25 mouse cellular contexts compared by ENCODE assay signal in the genomic region with DNA sequence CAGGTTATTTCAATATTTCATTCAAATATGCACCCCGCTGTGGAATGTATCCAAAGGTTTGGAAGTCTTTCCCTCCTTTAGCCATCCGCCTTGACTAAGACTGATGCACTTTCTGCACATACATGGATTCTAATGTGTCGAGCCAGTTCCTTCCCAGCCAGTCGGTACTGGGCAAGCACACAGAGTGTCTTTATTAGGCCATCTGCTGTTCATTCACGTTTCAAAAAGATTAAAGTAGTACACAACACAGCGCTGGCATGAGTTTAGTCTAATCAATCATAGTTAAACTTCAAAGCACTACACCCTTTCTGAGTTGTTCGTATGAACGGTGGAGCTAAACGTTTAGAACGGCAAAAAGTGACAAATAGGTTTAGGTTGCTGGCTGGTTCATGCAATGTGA.
DNase-seq lines count a peak whose midpoint lies in the region; ATAC-seq lines count a peak whose summit lies in the region.
"Had no signal": no experiment of that assay in that cellular context is flagged by ENCODE, and none has a peak within 500 bp of the region (broad histone marks: within the 10 kb centered on the region; RNA-seq: fewer than 3 reads in every experiment).

No protein-coding gene starts in this region.

- H3K9me3 ChIP-seq in forebrain, embryonic 14.5 days (replicated peaks; ENCODE audit: control insufficient read depth, low read length): no peaks in the 10 kb centered on the region
- H3K9me3 ChIP-seq in forebrain, embryonic 11.5 days (ENCODE audit: control insufficient read depth, low read length): no peaks in the 10 kb centered on the region
- H3K9me3 ChIP-seq in limb, embryonic 11.5 days (ENCODE audit: control insufficient read depth, low read length): no peaks in the 10 kb centered on the region
- no peaks in the 10 kb centered on the region for H3K9me3 ChIP-seq in limb, embryonic 10.5 days (replicated peaks)
- H3K9me3 ChIP-seq in forebrain, embryonic 16.5 days (ENCODE audit: control insufficient read depth, low read length): no peaks in the 10 kb centered on the region
- H3K9me3 ChIP-seq: embryonic facial prominence, embryonic 13.5 days; heart, embryonic 15.5 days; liver, embryonic 15.5 days; midbrain, embryonic 12.5 days; neural tube, embryonic 13.5 days had no signal

- 40% methylated on average over 10 of the region's 10 CpGs for WGBS in forebrain, embryonic 14.5 days
- 73% methylated on average over 10 of the region's 10 CpGs for WGBS in forebrain, embryonic 11.5 days
- 22% methylated on average over 10 of the region's 10 CpGs for WGBS in limb, embryonic 11.5 days
- 33% methylated on average over 10 of the region's 10 CpGs for WGBS in limb, embryonic 10.5 days
- WGBS in forebrain, embryonic 16.5 days: 39% methylated on average over 10 of the region's 10 CpGs

- H3K4me1 ChIP-seq in forebrain, embryonic 14.5 days (ENCODE audit: control insufficient read depth, insufficient read depth, low read length): peaks cover 4% of the 10 kb centered on the region
- H3K4me1 ChIP-seq in forebrain, embryonic 11.5 days (replicated peaks; ENCODE audit: control insufficient read depth, insufficient read depth, low read length): no peaks in the 10 kb centered on the region
- H3K4me1 ChIP-seq in limb, embryonic 11.5 days (ENCODE audit: control insufficient read depth, insufficient read depth, low read length): peaks cover 19% of the 10 kb centered on the region
- H3K4me1 ChIP-seq in limb, embryonic 10.5 days: peaks cover 43% of the 10 kb centered on the region
- peaks cover 3% of the 10 kb centered on the region; the same call in 1 of the 2 replicates for H3K4me1 ChIP-seq in forebrain, embryonic 16.5 days (replicated peaks; ENCODE audit: control insufficient read depth, insufficient read depth, low read length)
- H3K4me1 ChIP-seq: liver, embryonic 15.5 days; neural tube, embryonic 13.5 days had no signal

- H3K4me2 ChIP-seq in forebrain, embryonic 14.5 days (ENCODE audit: low read length): no peak overlapping the region
- H3K4me2 ChIP-seq in forebrain, embryonic 11.5 days (ENCODE audit: low read depth, low read length, severe bottlenecking): no peak overlapping the region
- no peak overlapping the region for H3K4me2 ChIP-seq in limb, embryonic 11.5 days (ENCODE audit: low read depth, severe bottlenecking)
- H3K4me2 ChIP-seq in forebrain, embryonic 16.5 days (ENCODE audit: low read length): no peak overlapping the region
- H3K4me2 ChIP-seq: heart, embryonic 15.5 days; liver, embryonic 15.5 days; midbrain, embryonic 12.5 days; neural tube, embryonic 13.5 days had no signal

- no peak overlapping the region for H3K9ac ChIP-seq in forebrain, embryonic 14.5 days (ENCODE audit: low read length)
- H3K9ac ChIP-seq in forebrain, embryonic 11.5 days (ENCODE audit: low read length): no peak overlapping the region
- H3K9ac ChIP-seq in limb, embryonic 11.5 days (ENCODE audit: low read length): no peak overlapping the region
- H3K9ac ChIP-seq in forebrain, embryonic 16.5 days (replicated peaks; ENCODE audit: low read depth, low read length): no peak overlapping the region
- H3K9ac ChIP-seq: embryonic facial prominence, embryonic 13.5 days; heart, embryonic 15.5 days; liver, embryonic 15.5 days; midbrain, embryonic 12.5 days; neural tube, embryonic 13.5 days had no signal

- no peaks in the 10 kb centered on the region for H3K36me3 ChIP-seq in forebrain, embryonic 14.5 days (ENCODE audit: control insufficient read depth, insufficient read depth, low read length)
- H3K36me3 ChIP-seq in forebrain, embryonic 11.5 days (ENCODE audit: control insufficient read depth, insufficient read depth, low read length): no peaks in the 10 kb centered on the region
- H3K36me3 ChIP-seq in limb, embryonic 11.5 days (ENCODE audit: control insufficient read depth, insufficient read depth, low read length): no peaks in the 10 kb centered on the region
- peaks cover 4% of the 10 kb centered on the region for H3K36me3 ChIP-seq in limb, embryonic 10.5 days
- H3K36me3 ChIP-seq in forebrain, embryonic 16.5 days (ENCODE audit: control insufficient read depth, insufficient read depth): no peaks in the 10 kb centered on the region
- H3K36me3 ChIP-seq: heart, embryonic 15.5 days; liver, embryonic 15.5 days; midbrain, embryonic 12.5 days; neural tube, embryonic 13.5 days had no signal

- H3K27ac ChIP-seq in forebrain, embryonic 14.5 days (ENCODE audit: low read depth, low read length): no peak overlapping the region
- no peak overlapping the region for H3K27ac ChIP-seq in forebrain, embryonic 11.5 days (ENCODE audit: low read depth, low read length)
- H3K27ac ChIP-seq in limb, embryonic 11.5 days (replicated peaks; ENCODE audit: low read depth, low read length): no peak overlapping the region
- H3K27ac ChIP-seq in limb, embryonic 10.5 days: no peak overlapping the region
- H3K27ac ChIP-seq in forebrain, embryonic 16.5 days (ENCODE audit: low read length): no peak overlapping the region
- H3K27ac ChIP-seq: embryonic facial prominence, embryonic 13.5 days; heart, embryonic 15.5 days; kidney, postnatal 0 days; left cerebral cortex, adult 2 months; liver, embryonic 15.5 days; macrophage; midbrain, embryonic 12.5 days; neural tube, embryonic 13.5 days had no signal

- ATAC-seq in forebrain, embryonic 14.5 days: peak; percentile 90
- no peak for ATAC-seq in forebrain, embryonic 11.5 days (replicated peaks; ENCODE audit: low FRiP score)
- ATAC-seq in limb, embryonic 11.5 days (ENCODE audit: insufficient number of reproducible peaks, low FRiP score, low TSS enrichment, low read depth): no peak
- peak; percentile 90 for ATAC-seq in forebrain, embryonic 16.5 days

- H3K27me3 ChIP-seq in forebrain, embryonic 14.5 days (replicated peaks; ENCODE audit: control insufficient read depth, insufficient read depth, low read length): no peaks in the 10 kb centered on the region
- no peaks in the 10 kb centered on the region for H3K27me3 ChIP-seq in forebrain, embryonic 11.5 days (ENCODE audit: control insufficient read depth, insufficient read depth, low read length)
- H3K27me3 ChIP-seq in limb, embryonic 11.5 days (ENCODE audit: control insufficient read depth, insufficient read depth, low read length): no peaks in the 10 kb centered on the region
- H3K27me3 ChIP-seq in limb, embryonic 10.5 days (ENCODE audit: low read depth, poor library complexity, severe bottlenecking): no peaks in the 10 kb centered on the region
- H3K27me3 ChIP-seq in forebrain, embryonic 16.5 days (replicated peaks; ENCODE audit: control insufficient read depth, insufficient read depth, low read length): no peaks in the 10 kb centered on the region
- H3K27me3 ChIP-seq: embryonic facial prominence, embryonic 13.5 days; heart, embryonic 15.5 days; liver, embryonic 15.5 days; midbrain, embryonic 12.5 days; neural tube, embryonic 13.5 days had no signal

- peak; percentile 79 for DNase-seq in forebrain, embryonic 14.5 days (ENCODE audit: low spot score)
- DNase-seq in forebrain, embryonic 11.5 days (ENCODE audit: low spot score): no peak
- peak; percentile 27 for DNase-seq in limb, embryonic 11.5 days (ENCODE audit: low spot score)
- no peak for DNase-seq in limb, embryonic 10.5 days (ENCODE audit: low spot score)
- DNase-seq in forelimb bud, embryonic 11.5 days (ENCODE audit: low read depth, low spot score): peak; percentile 48
- DNase-seq in spleen, adult 12 weeks (ENCODE audit: low spot score): no peak
- DNase-seq: adrenal gland, adult 8-10 months; cerebellum, adult 2 months; heart, postnatal 36 days; kidney, adult 2 months; liver; retina, postnatal 1 day; right cerebral cortex, postnatal 25 days; thymus, postnatal 25 days had no signal

- H3K4me3 ChIP-seq in forebrain, embryonic 14.5 days (ENCODE audit: low read depth, low read length): no peak overlapping the region
- no peak overlapping the region for H3K4me3 ChIP-seq in forebrain, embryonic 11.5 days (ENCODE audit: low read depth, low read length)
- no peak overlapping the region for H3K4me3 ChIP-seq in limb, embryonic 11.5 days (ENCODE audit: low read depth, low read length)
- no peak overlapping the region for H3K4me3 ChIP-seq in limb, embryonic 10.5 days
- H3K4me3 ChIP-seq in forebrain, embryonic 16.5 days (replicated peaks; ENCODE audit: low read length): no peak overlapping the region
- H3K4me3 ChIP-seq: embryonic facial prominence, embryonic 13.5 days; erythroblast, embryonic 14.5 days; heart, embryonic 15.5 days; left cerebral cortex, adult 2 months; liver, embryonic 15.5 days; midbrain, embryonic 12.5 days; myocyte; neural tube, embryonic 13.5 days had no signal

Comparison
In these comparisons a context has a peak if more than half of its experiments do, and no peak if none do; other contexts are left out.
1. ATAC-seq: peak in forebrain, embryonic 14.5 days (single experiment) and forebrain, embryonic 16.5 days (single experiment); none in forebrain, embryonic 11.5 days (single experiment) and limb, embryonic 11.5 days (single experiment).
2. DNase-seq: peak in forebrain, embryonic 14.5 days (single experiment), limb, embryonic 11.5 days (single experiment) and forelimb bud, embryonic 11.5 days (single experiment); none in forebrain, embryonic 11.5 days (single experiment), limb, embryonic 10.5 days (single experiment) and spleen, adult 12 weeks (single experiment).